Mouse (Mus musculus): ENCODE measurements around the gene Tmbim7. TPM values are rescaled to one million over a fixed set of nuclear protein-coding genes. Genes with fewer than 3 reads are reported as not detected.
"Not testable (repeated sequence)": the region's sequence is repeated elsewhere in the genome, so short reads cannot be mapped to it uniquely, and the experiment has no call there.

The Tmbim7 gene
- polyA plus RNA-seq, 1 experiment from 2014 or later = not detected

- ATAC-seq (replicated peaks) = no peak
- no peak overlapping the region for H3K27ac ChIP-seq
- H3K4me1 ChIP-seq = peaks cover 17% of the 10 kb centered on the region
- H3K4me3 ChIP-seq = peak overlapping the region; percentile 99
- 25% methylated on average over 6 of the region's 6 CpGs for WGBS
- no peaks in the 10 kb centered on the region for H3K9me3 ChIP-seq
- peak overlapping the region; percentile 50 for H3K4me2 ChIP-seq
- peak overlapping the region; percentile 92; the same call in 1 of the 2 replicates for H3K9ac ChIP-seq
- peaks cover 21% of the 10 kb centered on the region for H3K36me3 ChIP-seq (replicated peaks)
- no peaks in the 10 kb centered on the region for H3K27me3 ChIP-seq (replicated peaks)
These were observed 4.4 kb upstream of the Tmbim7 start for GRCm38 (mm10) chr5:3646539-3646938.

GRCm38 (mm10) chr5:3646991-3647707 lies 3.8 kb upstream of the Tmbim7 start:
- H3K4me2 ChIP-seq = peak overlapping the region; percentile 50
- H3K4me1 ChIP-seq = peaks cover 17% of the 10 kb centered on the region
- peak overlapping the region; percentile 99 for H3K4me3 ChIP-seq
- peak; percentile 88 for ATAC-seq (replicated peaks)
- peaks cover 15% of the 10 kb centered on the region for H3K36me3 ChIP-seq (replicated peaks)
- peak overlapping the region; percentile 92 for H3K9ac ChIP-seq
- no peaks in the 10 kb centered on the region for H3K9me3 ChIP-seq
- no peaks in the 10 kb centered on the region for H3K27me3 ChIP-seq (replicated peaks)
- peak overlapping the region; percentile 91 for H3K27ac ChIP-seq
- 0% methylated on average over 59 of the region's 60 CpGs for WGBS

- peak overlapping the region; percentile 99 for H3K4me3 ChIP-seq
- peak overlapping the region; percentile 91 for H3K27ac ChIP-seq
- peaks cover 17% of the 10 kb centered on the region for H3K4me1 ChIP-seq
- H3K4me2 ChIP-seq = peak overlapping the region; percentile 50
- ATAC-seq (replicated peaks) = peak; percentile 96
- H3K9ac ChIP-seq = peak overlapping the region; percentile 92
- peaks cover 10% of the 10 kb centered on the region; the same call in 1 of the 2 replicates for H3K36me3 ChIP-seq (replicated peaks)
- WGBS = under 1% methylated on average over 43 of the region's 46 CpGs
- no peaks in the 10 kb centered on the region for H3K9me3 ChIP-seq
- H3K27me3 ChIP-seq (replicated peaks) = no peaks in the 10 kb centered on the region
These were observed 3.3 kb upstream of the Tmbim7 start for GRCm38 (mm10) chr5:3647708-3648121.

- H3K27me3 ChIP-seq (replicated peaks) = no peaks in the 10 kb centered on the region
- WGBS = 55% methylated on average over 4 of the region's 4 CpGs
- peak; percentile 32 for ATAC-seq (replicated peaks)
- H3K9me3 ChIP-seq = no peaks in the 10 kb centered on the region
- no peak overlapping the region for H3K27ac ChIP-seq
- no peak overlapping the region for H3K9ac ChIP-seq
- peak overlapping the region; percentile 50 for H3K4me2 ChIP-seq
- H3K4me3 ChIP-seq = peak overlapping the region; percentile 99
- peaks cover 17% of the 10 kb centered on the region for H3K4me1 ChIP-seq
- H3K36me3 ChIP-seq (replicated peaks) = peaks cover 9% of the 10 kb centered on the region; the same call in 1 of the 2 replicates
These were observed 2.7 kb upstream of the Tmbim7 start for GRCm38 (mm10) chr5:3648206-3648848.

- Histone ChIP-seq H3K4me1 (peaks cover 17% of the 10 kb centered on the region), H3K27ac (no peak overlapping the region), H3K36me3 (replicated peaks) (peaks cover 9% of the 10 kb centered on the region; the same call in 1 of the 2 replicates), H3K27me3 (replicated peaks) (no peaks in the 10 kb centered on the region), H3K9me3 (no peaks in the 10 kb centered on the region), H3K4me3 (no peak overlapping the region), H3K9ac (no peak overlapping the region), H3K4me2 (no peak overlapping the region)
- WGBS = 71% methylated on average over 4 of the region's 4 CpGs
- ATAC-seq (replicated peaks) = no peak
These were observed 2.2 kb upstream of the Tmbim7 start for GRCm38 (mm10) chr5:3648849-3649210.

- no peak overlapping the region for H3K4me3 ChIP-seq
- ATAC-seq (replicated peaks) = no peak
- H3K9ac ChIP-seq = no peak overlapping the region
- no peaks in the 10 kb centered on the region for H3K36me3 ChIP-seq (replicated peaks)
- H3K27me3 ChIP-seq (replicated peaks) = no peaks in the 10 kb centered on the region
- peaks cover 2% of the 10 kb centered on the region for H3K4me1 ChIP-seq
- H3K9me3 ChIP-seq = no peaks in the 10 kb centered on the region
- H3K27ac ChIP-seq = no peak overlapping the region
- no peak overlapping the region for H3K4me2 ChIP-seq
- 87% methylated on average over 5 of the region's 5 CpGs for WGBS
These were observed 640 bp downstream of the Tmbim7 start for GRCm38 (mm10) chr5:3651621-3652020.

- H3K27ac ChIP-seq; ATAC-seq (replicated peaks): not testable (repeated sequence)
- WGBS = 91% methylated on average over 18 of the region's 25 CpGs
These were observed 2.1 kb downstream of the Tmbim7 start for GRCm38 (mm10) chr5:3652903-3653575.

GRCm38 (mm10) chr5:3653801-3654200 lies 2.8 kb downstream of the Tmbim7 start:
- ATAC-seq (replicated peaks) = no peak
- no peaks in the 10 kb centered on the region for H3K9me3 ChIP-seq
- H3K27ac ChIP-seq = no peak overlapping the region
- no peaks in the 10 kb centered on the region for H3K27me3 ChIP-seq (replicated peaks)
- 93% methylated on average over 4 of the region's 4 CpGs for WGBS
- H3K36me3 ChIP-seq (replicated peaks) = no peaks in the 10 kb centered on the region
- no peak overlapping the region for H3K9ac ChIP-seq
- H3K4me2 ChIP-seq = no peak overlapping the region
- H3K4me1 ChIP-seq = no peaks in the 10 kb centered on the region
- no peak overlapping the region for H3K4me3 ChIP-seq

More at GRCm38 (mm10) chr5:3652903-3653575, 2.1 kb downstream of the Tmbim7 start:
- H3K27me3 ChIP-seq (replicated peaks); H3K4me3 ChIP-seq; H3K9ac ChIP-seq; H3K4me2 ChIP-seq; H3K4me1 ChIP-seq; H3K36me3 ChIP-seq (replicated peaks); H3K9me3 ChIP-seq: not testable (repeated sequence)

GRCm38 (mm10) chr5:3657085-3657484 lies 6.1 kb downstream of the Tmbim7 start, which contains the start of gene Gatad1:
Gene Gatad1 (minus strand): TSS chr5:3657185.
- no peak for ATAC-seq (replicated peaks)
- 76% methylated on average over 5 of the region's 5 CpGs for WGBS
- Histone ChIP-seq H3K4me1 (no peaks in the 10 kb centered on the region), H3K36me3 (replicated peaks) (no peaks in the 10 kb centered on the region), H3K27me3 (replicated peaks) (no peaks in the 10 kb centered on the region), H3K27ac (no peak within 1 kb of the TSS), H3K9me3 (no peaks in the 10 kb centered on the region), H3K4me2 (no peak within 1 kb of the TSS), H3K4me3 (no peak within 1 kb of the TSS), H3K9ac (no peak within 1 kb of the TSS)

- no peak overlapping the region for H3K4me3 ChIP-seq
- no peak for ATAC-seq (replicated peaks)
- H3K4me1 ChIP-seq = no peaks in the 10 kb centered on the region
- H3K36me3 ChIP-seq (replicated peaks) = no peaks in the 10 kb centered on the region
- WGBS = 96% methylated on average over 2 of the region's 2 CpGs
- H3K4me2 ChIP-seq = no peak overlapping the region
- no peaks in the 10 kb centered on the region for H3K27me3 ChIP-seq (replicated peaks)
- H3K27ac ChIP-seq = no peak overlapping the region
- H3K9me3 ChIP-seq = no peaks in the 10 kb centered on the region
- no peak overlapping the region for H3K9ac ChIP-seq
These were observed 14.2 kb downstream of the Tmbim7 start for GRCm38 (mm10) chr5:3665225-3665624.

- H3K9ac ChIP-seq = no peak overlapping the region
- H3K36me3 ChIP-seq (replicated peaks) = no peaks in the 10 kb centered on the region
- no peaks in the 10 kb centered on the region for H3K9me3 ChIP-seq
- no peak overlapping the region for H3K4me2 ChIP-seq
- no peaks in the 10 kb centered on the region for H3K27me3 ChIP-seq (replicated peaks)
- H3K27ac ChIP-seq = no peak overlapping the region
- WGBS = 87% methylated on average over 12 of the region's 12 CpGs
- H3K4me1 ChIP-seq = no peaks in the 10 kb centered on the region
- no peak for ATAC-seq (replicated peaks)
- no peak overlapping the region for H3K4me3 ChIP-seq
These were observed 15.6 kb downstream of the Tmbim7 start for GRCm38 (mm10) chr5:3666585-3666984.

GRCm38 (mm10) chr5:3669938-3670554 lies 19.1 kb downstream of the Tmbim7 start:
- no peak for ATAC-seq (replicated peaks)
- no peak overlapping the region for H3K4me3 ChIP-seq
- no peak overlapping the region for H3K27ac ChIP-seq
- H3K4me1 ChIP-seq = no peaks in the 10 kb centered on the region
- no peaks in the 10 kb centered on the region for H3K36me3 ChIP-seq (replicated peaks)
- no peak overlapping the region for H3K4me2 ChIP-seq
- no peak overlapping the region for H3K9ac ChIP-seq
- 92% methylated on average over 6 of the region's 6 CpGs for WGBS
- H3K9me3 ChIP-seq = no peaks in the 10 kb centered on the region
- no peaks in the 10 kb centered on the region for H3K27me3 ChIP-seq (replicated peaks)

Measured in midbrain, embryonic 15.5 days (tissue).